9 mouse cellular contexts compared by ENCODE assay signal in the genomic region with DNA sequence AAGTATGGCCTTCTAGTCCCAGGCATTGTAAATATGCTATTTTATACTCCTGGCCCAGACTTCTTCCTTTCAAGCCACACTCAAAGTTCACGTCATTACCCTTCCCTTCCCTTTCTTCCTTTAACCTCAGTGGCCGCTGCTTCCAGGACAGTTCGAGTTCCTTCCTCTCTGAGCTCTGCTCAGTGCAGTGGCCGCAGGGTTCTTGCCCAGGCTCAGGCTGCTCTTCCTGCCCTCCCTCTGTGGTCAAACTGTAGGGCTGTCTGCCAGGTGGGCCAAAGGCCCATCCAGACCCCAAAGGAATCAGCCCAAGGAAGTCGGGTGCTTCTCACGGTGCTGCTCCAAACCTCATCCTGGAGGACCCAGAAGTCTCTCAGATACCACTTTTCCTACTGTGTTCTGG. TPM values are rescaled to one million over a fixed set of nuclear protein-coding genes. Genes with fewer than 3 reads are reported as not detected.
A peak's percentile ranks its signal among the peaks of the same experiment; 100 is the strongest.
DNase-seq lines count a peak whose midpoint lies in the region; ATAC-seq lines count a peak whose summit lies in the region.
"Had no signal": no experiment of that assay in that cellular context is flagged by ENCODE, and none has a peak within 500 bp of the region (broad histone marks: within the 10 kb centered on the region; RNA-seq: fewer than 3 reads in every experiment).

No protein-coding gene starts in this region.

- H3K4me1 ChIP-seq in neural tube, embryonic 11.5 days (ENCODE audit: control insufficient read depth, insufficient read depth, low read length) = peaks cover 15% of the 10 kb centered on the region
- peaks cover 11% of the 10 kb centered on the region for H3K4me1 ChIP-seq in heart, embryonic 16.5 days (ENCODE audit: control insufficient read depth, insufficient read depth, low read length)
- peaks cover 15% of the 10 kb centered on the region for H3K4me1 ChIP-seq in stomach, embryonic 16.5 days (ENCODE audit: control insufficient read depth, insufficient read depth, low read length)

- H3K9ac ChIP-seq in neural tube, embryonic 11.5 days (ENCODE audit: low read length) = peak overlapping the region; percentile 41
- 0 out of 2 replicates have a peak overlapping the region, but pooled peaks have one; percentile 3 for H3K9ac ChIP-seq in heart, embryonic 16.5 days (ENCODE audit: low read length)
- H3K9ac ChIP-seq in stomach, embryonic 16.5 days (ENCODE audit: low read length) = peak overlapping the region; percentile 51

- H3K36me3 ChIP-seq in neural tube, embryonic 11.5 days (ENCODE audit: control insufficient read depth, insufficient read depth, low read length) = peaks cover 4% of the 10 kb centered on the region; the same call in 1 of the 2 replicates
- H3K36me3 ChIP-seq in heart, embryonic 16.5 days (ENCODE audit: control insufficient read depth, insufficient read depth) = peaks cover 16% of the 10 kb centered on the region
- peaks cover 10% of the 10 kb centered on the region; the same call in 1 of the 2 replicates for H3K36me3 ChIP-seq in stomach, embryonic 16.5 days (ENCODE audit: control insufficient read depth, insufficient read depth, low read length)

- H3K4me2 ChIP-seq in neural tube, embryonic 11.5 days (ENCODE audit: low read depth) = peak overlapping the region; percentile 32
- no peak overlapping the region for H3K4me2 ChIP-seq in heart, embryonic 16.5 days (ENCODE audit: low read depth, low read length)
- H3K4me2 ChIP-seq in stomach, embryonic 16.5 days (ENCODE audit: low read depth, low read length) = no peak overlapping the region; the same call in 1 of the 2 replicates

- no peaks in the 10 kb centered on the region for H3K27me3 ChIP-seq in neural tube, embryonic 11.5 days (ENCODE audit: control insufficient read depth, insufficient read depth, low read length)
- no peaks in the 10 kb centered on the region for H3K27me3 ChIP-seq in heart, embryonic 16.5 days (ENCODE audit: control insufficient read depth, insufficient read depth, low read length)
- no peaks in the 10 kb centered on the region for H3K27me3 ChIP-seq in stomach, embryonic 16.5 days (ENCODE audit: control insufficient read depth, insufficient read depth, low read length)

- H3K4me3 ChIP-seq in neural tube, embryonic 11.5 days (ENCODE audit: low read depth, low read length) = no peak overlapping the region
- no peak overlapping the region for H3K4me3 ChIP-seq in heart, embryonic 16.5 days (ENCODE audit: low read length)
- no peak overlapping the region for H3K4me3 ChIP-seq in stomach, embryonic 16.5 days (replicated peaks; ENCODE audit: low read length)
- H3K4me3 ChIP-seq: erythroblast, embryonic 14.5 days had no signal

- DNase-seq in neural tube, embryonic 11.5 days (ENCODE audit: low spot score) = no peak
- no peak for DNase-seq in neural tube, embryonic 10.5 days (ENCODE audit: extremely low spot score, low spot score)
- DNase-seq in kidney, postnatal 4 days = peak; percentile 46 to 54
- no peak for DNase-seq in cerebellum, postnatal 36 days
- DNase-seq in layer of hippocampus, postnatal 10 days (ENCODE audit: low spot score in 2 of 2) = no peak

- no peaks in the 10 kb centered on the region for H3K9me3 ChIP-seq in neural tube, embryonic 11.5 days (ENCODE audit: control insufficient read depth, low read length)
- H3K9me3 ChIP-seq in heart, embryonic 16.5 days (replicated peaks; ENCODE audit: control insufficient read depth, low read length) = no peaks in the 10 kb centered on the region; the same call in 1 of the 2 replicates
- H3K9me3 ChIP-seq in stomach, embryonic 16.5 days (replicated peaks; ENCODE audit: control insufficient read depth, low read length) = 0 out of 2 replicates have a peak, but pooled peaks cover 5% of the 10 kb centered on the region

- WGBS in neural tube, embryonic 11.5 days = 70% methylated on average over 6 of the region's 6 CpGs
- WGBS in heart, embryonic 16.5 days = 67% methylated on average over 6 of the region's 6 CpGs
- WGBS in stomach, embryonic 16.5 days = 51% methylated on average over 6 of the region's 6 CpGs

- ATAC-seq in neural tube, embryonic 11.5 days (ENCODE audit: insufficient read depth, low FRiP score, low TSS enrichment) = no peak
- no peak for ATAC-seq in heart, embryonic 16.5 days (replicated peaks; ENCODE audit: extremely low read depth, insufficient read depth, low FRiP score)
- no peak for ATAC-seq in stomach, embryonic 16.5 days (ENCODE audit: insufficient read depth, low FRiP score)
- no peak for ATAC-seq in cerebellum, adult (ENCODE audit: insufficient number of reproducible peaks, low FRiP score, low TSS enrichment)

- 0 out of 2 replicates have a peak overlapping the region, but pooled peaks have one; percentile 10 for H3K27ac ChIP-seq in neural tube, embryonic 11.5 days (ENCODE audit: low read depth, low read length)
- peak overlapping the region; percentile 51 for H3K27ac ChIP-seq in heart, embryonic 16.5 days (ENCODE audit: low read length)
- H3K27ac ChIP-seq in stomach, embryonic 16.5 days (ENCODE audit: low read length) = peak overlapping the region; percentile 65

RNA-seq across cellular contexts. Expression of a gene that starts 9.4 kb away (rescaled TPM):
- 52.2 and 55.8 TPM in 2 replicates for polyA plus RNA-seq in neural tube, embryonic 11.5 days (2014; fragmentation: Nextera tagmentation; extraction: Ambion mirVana)
- polyA plus RNA-seq in heart, embryonic 16.5 days (2015; fragmentation: Nextera tagmentation; extraction: Ambion mirVana) = 23.4 and 30.2 TPM in 2 replicates
- 36.8 and 37.0 TPM in 2 replicates for polyA plus RNA-seq in stomach, embryonic 16.5 days (2015; fragmentation: Nextera tagmentation; extraction: Ambion mirVana)
- total RNA-seq in layer of hippocampus, postnatal 10 days (2021) = 1 to 10 TPM; 8.1 to 8.3 TPM

Comparison
In these comparisons a context has a peak if more than half of its experiments do, and no peak if none do; other contexts are left out.
1. DNase-seq: peak in kidney, postnatal 4 days (2 of 2); none in neural tube, embryonic 11.5 days (single experiment), neural tube, embryonic 10.5 days (single experiment), cerebellum, postnatal 36 days (0 of 2) and layer of hippocampus, postnatal 10 days (0 of 2).
2. H3K27ac ChIP-seq: peak in every context shown above with its lines; median percentile 65 in stomach, embryonic 16.5 days; 51 in heart, embryonic 16.5 days; 10 in neural tube, embryonic 11.5 days.
3. Peak in every context shown above with its lines, with median percentiles within 50 percentile points of each other: H3K9ac ChIP-seq.